Comparison of ENCODE assay signal across 25 mouse cellular contexts in genomic region chr4:138958612-138959011, GRCm38 (mm10). TPM values are rescaled to one million over a fixed set of nuclear protein-coding genes. Genes with fewer than 3 reads are reported as not detected.
DNase-seq lines count a peak whose midpoint lies in the region; ATAC-seq and TF ChIP-seq lines count a peak whose summit lies in the region.
"Had no signal": no experiment of that assay in that cellular context is flagged by ENCODE, and none has a peak within 500 bp of the region (broad histone marks: within the 10 kb centered on the region; RNA-seq: fewer than 3 reads in every experiment).

No protein-coding gene starts in this region.

- H3K4me2 ChIP-seq in kidney, embryonic 15.5 days: no peak overlapping the region
- H3K4me2 ChIP-seq in midbrain, embryonic 11.5 days: no peak overlapping the region
- H3K4me2 ChIP-seq in midbrain, embryonic 13.5 days (replicated peaks): no peak overlapping the region
- no peak overlapping the region for H3K4me2 ChIP-seq in liver, embryonic 12.5 days
- H3K4me2 ChIP-seq: embryonic facial prominence, embryonic 13.5 days; embryonic facial prominence, embryonic 15.5 days; forebrain, embryonic 12.5 days had no signal

- WGBS in kidney, embryonic 15.5 days: 83% methylated on average over 9 of the region's 9 CpGs
- 91% methylated on average over 9 of the region's 9 CpGs for WGBS in midbrain, embryonic 11.5 days
- WGBS in midbrain, embryonic 13.5 days: 88% methylated on average over 9 of the region's 9 CpGs
- 65% methylated on average over 9 of the region's 9 CpGs for WGBS in liver, embryonic 12.5 days (ENCODE audit: insufficient replicate concordance)

- H3K4me3 ChIP-seq in gastrocnemius, adult 2 months: no peak overlapping the region
- H3K4me3 ChIP-seq in kidney, embryonic 15.5 days (replicated peaks): no peak overlapping the region
- H3K4me3 ChIP-seq in midbrain, embryonic 11.5 days (ENCODE audit: low read depth, low read length): no peak overlapping the region
- no peak overlapping the region for H3K4me3 ChIP-seq in midbrain, embryonic 13.5 days (replicated peaks)
- H3K4me3 ChIP-seq in liver, embryonic 12.5 days: no peak overlapping the region
- H3K4me3 ChIP-seq: embryonic facial prominence, embryonic 13.5 days; embryonic facial prominence, embryonic 15.5 days; erythroblast, embryonic 14.5 days; forebrain, embryonic 10.5 days; forebrain, embryonic 12.5 days had no signal

- H3K36me3 ChIP-seq in kidney, embryonic 15.5 days: no peaks in the 10 kb centered on the region
- no peaks in the 10 kb centered on the region for H3K36me3 ChIP-seq in midbrain, embryonic 11.5 days (ENCODE audit: control insufficient read depth, insufficient read depth, low read length)
- no peaks in the 10 kb centered on the region for H3K36me3 ChIP-seq in midbrain, embryonic 13.5 days
- H3K36me3 ChIP-seq in liver, embryonic 12.5 days: no peaks in the 10 kb centered on the region
- H3K36me3 ChIP-seq: embryonic facial prominence, embryonic 13.5 days; embryonic facial prominence, embryonic 15.5 days; forebrain, embryonic 10.5 days; forebrain, embryonic 12.5 days had no signal

- H3K4me1 ChIP-seq in kidney, embryonic 15.5 days: peaks cover 20% of the 10 kb centered on the region
- H3K4me1 ChIP-seq in midbrain, embryonic 11.5 days (ENCODE audit: control insufficient read depth, insufficient read depth, low read length): no peaks in the 10 kb centered on the region
- H3K4me1 ChIP-seq in midbrain, embryonic 13.5 days (replicated peaks): no peaks in the 10 kb centered on the region
- no peaks in the 10 kb centered on the region for H3K4me1 ChIP-seq in liver, embryonic 12.5 days
- H3K4me1 ChIP-seq: embryonic facial prominence, embryonic 13.5 days; embryonic facial prominence, embryonic 15.5 days; forebrain, embryonic 10.5 days; forebrain, embryonic 12.5 days had no signal

- H3K9me3 ChIP-seq in kidney, embryonic 15.5 days (replicated peaks): no peaks in the 10 kb centered on the region
- H3K9me3 ChIP-seq in midbrain, embryonic 11.5 days (ENCODE audit: control insufficient read depth, low read length): no peaks in the 10 kb centered on the region
- no peaks in the 10 kb centered on the region for H3K9me3 ChIP-seq in midbrain, embryonic 13.5 days
- no peaks in the 10 kb centered on the region for H3K9me3 ChIP-seq in liver, embryonic 12.5 days (replicated peaks)
- H3K9me3 ChIP-seq: embryonic facial prominence, embryonic 13.5 days; embryonic facial prominence, embryonic 15.5 days; forebrain, embryonic 10.5 days; forebrain, embryonic 12.5 days had no signal

- peak overlapping the region; percentile 35; the same call in 1 of the 2 replicates for H3K27ac ChIP-seq in gastrocnemius, adult 2 months
- peak overlapping the region; percentile 10; the same call in 1 of the 2 replicates for H3K27ac ChIP-seq in kidney, embryonic 15.5 days
- H3K27ac ChIP-seq in midbrain, embryonic 11.5 days (ENCODE audit: low read depth, low read length): no peak overlapping the region
- no peak overlapping the region for H3K27ac ChIP-seq in midbrain, embryonic 13.5 days
- no peak overlapping the region for H3K27ac ChIP-seq in liver, embryonic 12.5 days
- H3K27ac ChIP-seq: embryonic facial prominence, embryonic 13.5 days; embryonic facial prominence, embryonic 15.5 days; forebrain, embryonic 10.5 days; forebrain, embryonic 12.5 days had no signal

- ATAC-seq in kidney, embryonic 15.5 days (replicated peaks; ENCODE audit: low FRiP score): no peak
- ATAC-seq in midbrain, embryonic 11.5 days (ENCODE audit: low FRiP score): no peak
- ATAC-seq in midbrain, embryonic 13.5 days: no peak
- no peak for ATAC-seq in liver, embryonic 12.5 days
- ATAC-seq: forebrain, embryonic 14.5 days had no signal

- intact Hi-C loops in gastrocnemius, adult 2 months (cut with DNase I): no loop called here

- no peaks in the 10 kb centered on the region for H3K27me3 ChIP-seq in kidney, embryonic 15.5 days
- H3K27me3 ChIP-seq in midbrain, embryonic 11.5 days (ENCODE audit: control insufficient read depth, insufficient read depth, low read length): no peaks in the 10 kb centered on the region
- no peaks in the 10 kb centered on the region for H3K27me3 ChIP-seq in midbrain, embryonic 13.5 days
- peaks cover 11% of the 10 kb centered on the region; the same call in 1 of the 2 replicates for H3K27me3 ChIP-seq in liver, embryonic 12.5 days (replicated peaks)
- H3K27me3 ChIP-seq: embryonic facial prominence, embryonic 15.5 days had no signal

- H3K9ac ChIP-seq in kidney, embryonic 15.5 days: no peak overlapping the region
- H3K9ac ChIP-seq in midbrain, embryonic 11.5 days (ENCODE audit: low read length): no peak overlapping the region
- no peak overlapping the region for H3K9ac ChIP-seq in midbrain, embryonic 13.5 days (replicated peaks)
- H3K9ac ChIP-seq in liver, embryonic 12.5 days: no peak overlapping the region
- H3K9ac ChIP-seq: embryonic facial prominence, embryonic 13.5 days; embryonic facial prominence, embryonic 15.5 days; forebrain, embryonic 12.5 days had no signal

- peak; percentile 62 for DNase-seq in gastrocnemius, adult 2 months
- no peak for DNase-seq in gastrocnemius, adult 8-10 months (ENCODE audit: low spot score in 2 of 2)
- no peak for DNase-seq in kidney, adult 18-20 months
- DNase-seq in midbrain, embryonic 11.5 days (ENCODE audit: low spot score, missing footprints): peak; percentile 35
- DNase-seq: adrenal gland, adult 2 months; adrenal gland, postnatal 10 days; adrenal gland, postnatal 25 days; cerebellum, adult 11 months; cerebellum, adult 18-20 months; cerebellum, adult 8-10 months; cerebellum, adult 9-11 months; embryo, embryonic 11 days had no signal

- no peak for TF ChIP-seq CTCF in gastrocnemius, adult 2 months (IDR thresholded peaks at IDR 0.05)

RNA-seq across cellular contexts. Expression of gene Rnf186, which starts 8.3 kb away (rescaled TPM):
- not detected for total RNA-seq in gastrocnemius, adult 2 months (2021)
- total RNA-seq in gastrocnemius, adult 8-10 months (2022): not detected
- polyA plus RNA-seq in kidney, embryonic 15.5 days (2015; fragmentation: Nextera tagmentation; extraction: Ambion mirVana): 6.3 and 8.2 TPM in 2 replicates
- polyA plus RNA-seq in midbrain, embryonic 11.5 days (2014; fragmentation: Nextera tagmentation; extraction: Ambion mirVana): not detected in 2 replicates
- polyA plus RNA-seq in midbrain, embryonic 13.5 days (2015; fragmentation: Nextera tagmentation; extraction: Ambion mirVana): 0.15 and 0.20 TPM in 2 replicates
- polyA plus RNA-seq in liver, embryonic 12.5 days (2016; fragmentation: Nextera tagmentation; extraction: Ambion mirVana): not detected in 2 replicates
- total RNA-seq: adrenal gland, adult 2 months; adrenal gland, postnatal 10 days; adrenal gland, postnatal 25 days; common myeloid progenitor, adult 5-6 weeks had no signal
- polyA plus RNA-seq: brain, embryonic 14.5 days; C2C12; embryonic facial prominence, embryonic 11.5 days; embryonic facial prominence, embryonic 13.5 days; erythroblast, embryonic 14.5 days; forebrain, embryonic 10.5 days; forebrain, embryonic 12.5 days; forebrain, embryonic 14.5 days had no signal

RNA-seq across cellular contexts. Expression of gene Tmco4, which starts 14.1 kb away (rescaled TPM):
- 1 to 10 TPM; 7.5 to 7.6 TPM for total RNA-seq in gastrocnemius, adult 2 months (2021)
- total RNA-seq in gastrocnemius, adult 8-10 months (2022): 10 to 100 TPM; 10.2 to 16.9 (median 12.0) TPM
- 5.6 and 6.1 TPM in 2 replicates for polyA plus RNA-seq in kidney, embryonic 15.5 days (2015; fragmentation: Nextera tagmentation; extraction: Ambion mirVana)
- polyA plus RNA-seq in midbrain, embryonic 11.5 days (2014; fragmentation: Nextera tagmentation; extraction: Ambion mirVana): 0.46 and 0.90 TPM in 2 replicates
- 0.36 and 0.50 TPM in 2 replicates for polyA plus RNA-seq in midbrain, embryonic 13.5 days (2015; fragmentation: Nextera tagmentation; extraction: Ambion mirVana)
- 2.1 and 2.5 TPM in 2 replicates for polyA plus RNA-seq in liver, embryonic 12.5 days (2016; fragmentation: Nextera tagmentation; extraction: Ambion mirVana)

RNA-seq across cellular contexts. Expression of gene Otud3, which starts 44.9 kb away (rescaled TPM):
- total RNA-seq in gastrocnemius, adult 2 months (2021): 10 to 100 TPM; 15.7 to 17.2 TPM
- total RNA-seq in gastrocnemius, adult 8-10 months (2022): 10 to 100 TPM; 16.6 to 22.7 (median 19.5) TPM
- 2.5 and 3.5 TPM in 2 replicates for polyA plus RNA-seq in kidney, embryonic 15.5 days (2015; fragmentation: Nextera tagmentation; extraction: Ambion mirVana)
- 2.7 and 3.0 TPM in 2 replicates for polyA plus RNA-seq in midbrain, embryonic 11.5 days (2014; fragmentation: Nextera tagmentation; extraction: Ambion mirVana)
- 2.4 and 2.5 TPM in 2 replicates for polyA plus RNA-seq in midbrain, embryonic 13.5 days (2015; fragmentation: Nextera tagmentation; extraction: Ambion mirVana)
- 2.3 and 2.5 TPM in 2 replicates for polyA plus RNA-seq in liver, embryonic 12.5 days (2016; fragmentation: Nextera tagmentation; extraction: Ambion mirVana)

Comparison
In these comparisons a context has a peak if more than half of its experiments do, and no peak if none do; other contexts are left out.
1. DNase-seq: peak in gastrocnemius, adult 2 months (single experiment) and midbrain, embryonic 11.5 days (single experiment); none in gastrocnemius, adult 8-10 months (0 of 2) and kidney, adult 18-20 months (single experiment).
2. H3K27ac ChIP-seq: peak in gastrocnemius, adult 2 months (single experiment) and kidney, embryonic 15.5 days (single experiment); none in midbrain, embryonic 11.5 days (single experiment), midbrain, embryonic 13.5 days (single experiment) and liver, embryonic 12.5 days (single experiment).